Mouse (Mus musculus): ENCODE measurements around the gene Sh3bp5.

The Sh3bp5 gene

GRCm38 (mm10) chr14:31392873-31393545, 42.9 kb downstream of the Sh3bp5 start:
- DNase-seq (ENCODE audit: low read depth), result no peak

GRCm38 (mm10) chr14:31392300-31392699, 43.6 kb downstream of the Sh3bp5 start:
- no peak for DNase-seq (ENCODE audit: low read depth)

GRCm38 (mm10) chr14:31389421-31390147, 46.3 kb downstream of the Sh3bp5 start:
- peak; percentile 45 for DNase-seq (ENCODE audit: low read depth)

GRCm38 (mm10) chr14:31388086-31388872, 47.6 kb downstream of the Sh3bp5 start:
- no peak for DNase-seq (ENCODE audit: low read depth)

GRCm38 (mm10) chr14:31387301-31387981, 48.4 kb downstream of the Sh3bp5 start:
- peak; percentile 56 for DNase-seq (ENCODE audit: low read depth)

GRCm38 (mm10) chr14:31385977-31386697, 49.7 kb downstream of the Sh3bp5 start:
- peak; percentile 77 for DNase-seq (ENCODE audit: low read depth)

- no peak for DNase-seq (ENCODE audit: low read depth)
Observed at GRCm38 (mm10) chr14:31385406-31385805, 50.5 kb downstream of the Sh3bp5 start.

- no peak for DNase-seq (ENCODE audit: low read depth)
Observed at GRCm38 (mm10) chr14:31384366-31385323, 51.2 kb downstream of the Sh3bp5 start.

GRCm38 (mm10) chr14:31383470-31384050, 52.3 kb downstream of the Sh3bp5 start:
- no peak for DNase-seq (ENCODE audit: low read depth)

GRCm38 (mm10) chr14:31382276-31382675, 53.6 kb downstream of the Sh3bp5 start:
- DNase-seq (ENCODE audit: low read depth), result no peak

- no peak for DNase-seq (ENCODE audit: low read depth)
Observed at GRCm38 (mm10) chr14:31376331-31376730, 59.5 kb downstream of the Sh3bp5 start.

GRCm38 (mm10) chr14:31374390-31374789, 61.5 kb downstream of the Sh3bp5 start:
- DNase-seq (ENCODE audit: low read depth), result no peak

GRCm38 (mm10) chr14:31369377-31369776, 66.5 kb downstream of the Sh3bp5 start:
- no peak for DNase-seq (ENCODE audit: low read depth)

- peak; percentile 62 for DNase-seq (ENCODE audit: low read depth)
Observed at GRCm38 (mm10) chr14:31367951-31368350, 67.9 kb downstream of the Sh3bp5 start.

- peak; percentile 88 for DNase-seq (ENCODE audit: low read depth)
Observed at GRCm38 (mm10) chr14:31365350-31365749, 70.5 kb downstream of the Sh3bp5 start.

- DNase-seq (ENCODE audit: low read depth), result no peak
Observed at GRCm38 (mm10) chr14:31364589-31364988, 71.3 kb downstream of the Sh3bp5 start.

- no peak for DNase-seq (ENCODE audit: low read depth)
Observed at GRCm38 (mm10) chr14:31362236-31362635, 73.6 kb downstream of the Sh3bp5 start.

- no peak for DNase-seq (ENCODE audit: low read depth)
Observed at GRCm38 (mm10) chr14:31345367-31345766, 90.5 kb downstream of the Sh3bp5 start.

GRCm38 (mm10) chr14:31343241-31343640, 92.6 kb downstream of the Sh3bp5 start:
- no peak for DNase-seq (ENCODE audit: low read depth)

- no peak for DNase-seq (ENCODE audit: low read depth)
Observed at GRCm38 (mm10) chr14:31337947-31338346, 97.9 kb downstream of the Sh3bp5 start.
